Mouse (Mus musculus) forebrain, embryonic 14.5 days (tissue): Measurements from ENCODE around the gene Klhl11. TPM values are rescaled to one million over a fixed set of nuclear protein-coding genes. Genes with fewer than 3 reads are reported as not detected.

ENCODE experiments used
- microRNA-seq: library from miRNA; unstranded; fragments of <30 nt; microRNA quantifications from one replicate; pipeline ENCODE4, GENCODE M21; 2016
- polyA plus RNA-seq: library from polyadenylated mRNA; unstranded; fragments of >200 nt; fragmentation: Nextera tagmentation; extraction: Ambion mirVana; gene quantifications from 2 replicates; pipeline ENCODE4 v1.2.1, GENCODE M21; 2014

The Klhl11 gene
- polyA plus RNA-seq, 1 experiment from 2014 or later, result 15.2 TPM

Small RNA genes within 50 kb of the gene (microRNA-seq; reads per million reads assigned to microRNA genes)
- gene Gm27374 (not detected), gene Mir7116 (1.3 reads per million, percentile 3 among the genes with 10 or more reads in this experiment)

Other genes with a start within 250 kb of the Klhl11 start
- not detected in 2 replicates for gene Krt16, start 223.8 kb downstream of the Klhl11 start, polyA plus RNA-seq
- gene Krt17, start 211.7 kb downstream of the Klhl11 start, polyA plus RNA-seq, result 0.14 and 0.23 TPM in 2 replicates
- gene Krt42, start 202.9 kb downstream of the Klhl11 start, polyA plus RNA-seq, result 0.21 TPM in 1 of 2 replicates, not detected in the other
- gene Eif1, start 152.9 kb downstream of the Klhl11 start, polyA plus RNA-seq, result 1,289 and 1,493 TPM in 2 replicates
- gene Gast, start 138.3 kb downstream of the Klhl11 start, polyA plus RNA-seq, result 0.43 and 0.93 TPM in 2 replicates
- 55.1 and 81.9 TPM in 2 replicates for gene Hap1, start 116.6 kb downstream of the Klhl11 start, polyA plus RNA-seq
- gene Jup, start 75.0 kb downstream of the Klhl11 start, polyA plus RNA-seq, result 33.3 and 50.8 TPM in 2 replicates
- gene P3h4, start 57.9 kb downstream of the Klhl11 start, polyA plus RNA-seq, result 14.5 and 16.3 TPM in 2 replicates
- gene Fkbp10, start 57.0 kb downstream of the Klhl11 start, polyA plus RNA-seq, result 16.1 and 20.8 TPM in 2 replicates
- gene Nt5c3b, start 30.9 kb downstream of the Klhl11 start, polyA plus RNA-seq, result 99.6 and 109 TPM in 2 replicates
- gene Klhl10, start 30.8 kb downstream of the Klhl11 start, polyA plus RNA-seq, result 0.59 and 0.71 TPM in 2 replicates
- 198 and 208 TPM in 2 replicates for gene Acly, start 55.3 kb upstream of the Klhl11 start, polyA plus RNA-seq
- 1.7 and 2.5 TPM in 2 replicates for gene Ttc25, start 72.9 kb upstream of the Klhl11 start, polyA plus RNA-seq
- 22.0 and 25.6 TPM in 2 replicates for gene Cnp, start 102.2 kb upstream of the Klhl11 start, polyA plus RNA-seq
- gene Nkiras2, start 146.5 kb upstream of the Klhl11 start, polyA plus RNA-seq, result 111 and 122 TPM in 2 replicates
- 77.3 and 82.5 TPM in 2 replicates for gene Dnajc7, start 147.4 kb upstream of the Klhl11 start, polyA plus RNA-seq
- gene Zfp385c, start 219.7 kb upstream of the Klhl11 start, polyA plus RNA-seq, result 0.10 TPM in 1 of 2 replicates, not detected in the other
- gene Dhx58, start 231.5 kb upstream of the Klhl11 start, polyA plus RNA-seq, result 1.2 and 1.6 TPM in 2 replicates
- 32.6 and 47.3 TPM in 2 replicates for gene Kat2a, start 239.7 kb upstream of the Klhl11 start, polyA plus RNA-seq
- 0.53 TPM in 1 of 2 replicates, not detected in the other for gene Hspb9, start 241.1 kb upstream of the Klhl11 start, polyA plus RNA-seq